34 mouse cellular contexts compared by ENCODE assay signal in genomic region chr11:43012980-43013379, GRCm38 (mm10). TPM values are rescaled to one million over a fixed set of nuclear protein-coding genes. Genes with fewer than 3 reads are reported as not detected.
A peak's percentile ranks its signal among the peaks of the same experiment; 100 is the strongest.
DNase-seq lines count a peak whose midpoint lies in the region; ATAC-seq and TF ChIP-seq lines count a peak whose summit lies in the region.
"Had no signal": no experiment of that assay in that cellular context is flagged by ENCODE, and none has a peak within 500 bp of the region (broad histone marks: within the 10 kb centered on the region; RNA-seq: fewer than 3 reads in every experiment).

No protein-coding gene starts in this region.

- H3K9ac ChIP-seq in hindbrain, embryonic 14.5 days, result no peak overlapping the region
- H3K9ac ChIP-seq in hindbrain, embryonic 11.5 days (ENCODE audit: low read depth, low read length), result no peak overlapping the region
- no peak overlapping the region for H3K9ac ChIP-seq in midbrain, embryonic 16.5 days (ENCODE audit: low read depth, low read length)
- H3K9ac ChIP-seq in midbrain, embryonic 14.5 days (replicated peaks; ENCODE audit: low read length), result no peak overlapping the region
- no peak overlapping the region for H3K9ac ChIP-seq in forebrain, embryonic 14.5 days (ENCODE audit: low read length)
- no peak overlapping the region for H3K9ac ChIP-seq in hindbrain, postnatal 0 days (replicated peaks; ENCODE audit: low read length)
- H3K9ac ChIP-seq in liver, embryonic 12.5 days, result no peak overlapping the region
- H3K9ac ChIP-seq: embryonic facial prominence, embryonic 12.5 days; heart, embryonic 13.5 days; liver, embryonic 13.5 days; stomach, embryonic 15.5 days had no signal

- H3K36me3 ChIP-seq in hindbrain, embryonic 14.5 days (replicated peaks; ENCODE audit: control insufficient read depth, insufficient read depth), result no peaks in the 10 kb centered on the region
- no peaks in the 10 kb centered on the region for H3K36me3 ChIP-seq in hindbrain, embryonic 11.5 days (ENCODE audit: control insufficient read depth, insufficient read depth, low read length)
- H3K36me3 ChIP-seq in midbrain, embryonic 16.5 days (ENCODE audit: control insufficient read depth, insufficient read depth, low read length), result no peaks in the 10 kb centered on the region
- H3K36me3 ChIP-seq in midbrain, embryonic 14.5 days (ENCODE audit: control insufficient read depth, insufficient read depth, low read length), result no peaks in the 10 kb centered on the region
- H3K36me3 ChIP-seq in forebrain, embryonic 14.5 days (ENCODE audit: control insufficient read depth, insufficient read depth, low read length), result no peaks in the 10 kb centered on the region
- H3K36me3 ChIP-seq in hindbrain, postnatal 0 days (ENCODE audit: insufficient read depth, low read length), result no peaks in the 10 kb centered on the region
- H3K36me3 ChIP-seq in liver, embryonic 12.5 days, result no peaks in the 10 kb centered on the region
- H3K36me3 ChIP-seq: embryonic facial prominence, embryonic 12.5 days; heart, embryonic 13.5 days; liver, embryonic 13.5 days; stomach, embryonic 15.5 days had no signal

- WGBS in hindbrain, embryonic 14.5 days, result 62% methylated on average over 4 of the region's 4 CpGs
- WGBS in hindbrain, embryonic 11.5 days, result 80% methylated on average over 4 of the region's 4 CpGs
- WGBS in midbrain, embryonic 16.5 days, result 56% methylated on average over 4 of the region's 4 CpGs
- WGBS in midbrain, embryonic 14.5 days, result 74% methylated on average over 4 of the region's 4 CpGs
- WGBS in forebrain, embryonic 14.5 days, result 56% methylated on average over 4 of the region's 4 CpGs
- 63% methylated on average over 4 of the region's 4 CpGs for WGBS in hindbrain, postnatal 0 days
- WGBS in liver, embryonic 12.5 days (ENCODE audit: insufficient replicate concordance), result 73% methylated on average over 4 of the region's 4 CpGs

- no peaks in the 10 kb centered on the region for H3K9me3 ChIP-seq in hindbrain, embryonic 14.5 days (ENCODE audit: control insufficient read depth, low read length)
- no peaks in the 10 kb centered on the region for H3K9me3 ChIP-seq in hindbrain, embryonic 11.5 days (ENCODE audit: control insufficient read depth, low read length)
- no peaks in the 10 kb centered on the region for H3K9me3 ChIP-seq in midbrain, embryonic 16.5 days (replicated peaks; ENCODE audit: control insufficient read depth, low read length, poor library complexity, severe bottlenecking)
- no peaks in the 10 kb centered on the region for H3K9me3 ChIP-seq in midbrain, embryonic 14.5 days (ENCODE audit: control insufficient read depth, low read length)
- no peaks in the 10 kb centered on the region for H3K9me3 ChIP-seq in forebrain, embryonic 14.5 days (replicated peaks; ENCODE audit: control insufficient read depth, low read length)
- no peaks in the 10 kb centered on the region for H3K9me3 ChIP-seq in hindbrain, postnatal 0 days (ENCODE audit: low read length)
- no peaks in the 10 kb centered on the region for H3K9me3 ChIP-seq in liver, embryonic 12.5 days (replicated peaks)
- H3K9me3 ChIP-seq: embryonic facial prominence, embryonic 12.5 days; heart, embryonic 13.5 days; liver, embryonic 13.5 days; stomach, embryonic 15.5 days had no signal

- peak overlapping the region; percentile 68; the same call in 1 of the 2 replicates for H3K27ac ChIP-seq in hindbrain, embryonic 14.5 days
- H3K27ac ChIP-seq in hindbrain, embryonic 11.5 days (ENCODE audit: low read depth, low read length), result no peak overlapping the region
- peak overlapping the region; percentile 30 for H3K27ac ChIP-seq in midbrain, embryonic 16.5 days (ENCODE audit: low read length)
- H3K27ac ChIP-seq in midbrain, embryonic 14.5 days (replicated peaks; ENCODE audit: low read depth, low read length), result no peak overlapping the region; the same call in 1 of the 2 replicates
- 0 out of 2 replicates have a peak overlapping the region, but pooled peaks have one; percentile 39 for H3K27ac ChIP-seq in forebrain, embryonic 14.5 days (ENCODE audit: low read depth, low read length)
- 0 out of 2 replicates have a peak overlapping the region, but pooled peaks have one; percentile 41 for H3K27ac ChIP-seq in hindbrain, postnatal 0 days
- H3K27ac ChIP-seq in liver, embryonic 12.5 days, result no peak overlapping the region
- H3K27ac ChIP-seq: embryonic facial prominence, embryonic 12.5 days; heart, embryonic 13.5 days; liver, embryonic 13.5 days; stomach, embryonic 15.5 days had no signal

- no peaks in the 10 kb centered on the region; the same call in 1 of the 2 replicates for H3K4me1 ChIP-seq in hindbrain, embryonic 14.5 days (replicated peaks; ENCODE audit: control insufficient read depth, insufficient read depth, low read length)
- H3K4me1 ChIP-seq in hindbrain, embryonic 11.5 days (replicated peaks; ENCODE audit: control insufficient read depth, insufficient read depth, low read length), result no peaks in the 10 kb centered on the region
- peaks cover 8% of the 10 kb centered on the region; the same call in 1 of the 2 replicates for H3K4me1 ChIP-seq in midbrain, embryonic 16.5 days (ENCODE audit: control insufficient read depth, insufficient read depth, low read length)
- H3K4me1 ChIP-seq in midbrain, embryonic 14.5 days (ENCODE audit: control insufficient read depth, insufficient read depth, low read length), result no peaks in the 10 kb centered on the region; the same call in 1 of the 2 replicates
- peaks cover 2% of the 10 kb centered on the region; the same call in 1 of the 2 replicates for H3K4me1 ChIP-seq in forebrain, embryonic 14.5 days (ENCODE audit: control insufficient read depth, insufficient read depth, low read length)
- H3K4me1 ChIP-seq in hindbrain, postnatal 0 days (ENCODE audit: insufficient read depth, low read length), result no peaks in the 10 kb centered on the region
- no peaks in the 10 kb centered on the region for H3K4me1 ChIP-seq in liver, embryonic 12.5 days
- H3K4me1 ChIP-seq: embryonic facial prominence, embryonic 12.5 days; heart, embryonic 13.5 days; liver, embryonic 13.5 days; megakaryocyte, embryonic 14.5 days; stomach, embryonic 15.5 days had no signal

- no peak overlapping the region for H3K4me2 ChIP-seq in hindbrain, embryonic 14.5 days (replicated peaks)
- H3K4me2 ChIP-seq in hindbrain, embryonic 11.5 days (replicated peaks; ENCODE audit: low read depth, low read length), result no peak overlapping the region
- H3K4me2 ChIP-seq in midbrain, embryonic 16.5 days (ENCODE audit: low read length), result no peak overlapping the region
- H3K4me2 ChIP-seq in midbrain, embryonic 14.5 days (ENCODE audit: low read length), result no peak overlapping the region
- no peak overlapping the region for H3K4me2 ChIP-seq in forebrain, embryonic 14.5 days (ENCODE audit: low read length)
- H3K4me2 ChIP-seq in hindbrain, postnatal 0 days (ENCODE audit: low read depth, low read length), result no peak overlapping the region
- no peak overlapping the region for H3K4me2 ChIP-seq in liver, embryonic 12.5 days
- H3K4me2 ChIP-seq: embryonic facial prominence, embryonic 12.5 days; heart, embryonic 13.5 days; liver, embryonic 13.5 days; stomach, embryonic 15.5 days had no signal

- DNase-seq in hindbrain, embryonic 14.5 days (ENCODE audit: low spot score), result no peak
- no peak for DNase-seq in hindbrain, embryonic 11.5 days (ENCODE audit: low spot score)
- no peak for DNase-seq in midbrain, embryonic 14.5 days
- peak; percentile 59 for DNase-seq in forebrain, embryonic 14.5 days (ENCODE audit: low spot score)
- DNase-seq in hindbrain, postnatal 0 days (ENCODE audit: low spot score), result no peak
- DNase-seq in layer of hippocampus, postnatal 10 days (ENCODE audit: low spot score in 2 of 2), result no peak
- DNase-seq: adrenal gland, postnatal 14 days; cerebellum, adult 8-10 months; cerebellum, postnatal 36 days; embryo, embryonic 11 days; gastrocnemius, postnatal 10 days; heart, postnatal 10 days; kidney, adult 9 months; kidney, postnatal 10 days; left cerebral cortex, postnatal 4 days; liver, embryonic 13.5 days; lung, adult 18-20 months; lung, postnatal 4 days; right cerebral cortex, postnatal 25 days had no signal

- no peaks in the 10 kb centered on the region for H3K27me3 ChIP-seq in hindbrain, embryonic 14.5 days (ENCODE audit: control insufficient read depth, insufficient read depth, low read length)
- H3K27me3 ChIP-seq in hindbrain, embryonic 11.5 days (ENCODE audit: control insufficient read depth, insufficient read depth, low read length), result no peaks in the 10 kb centered on the region
- H3K27me3 ChIP-seq in midbrain, embryonic 16.5 days (ENCODE audit: control insufficient read depth, insufficient read depth, low read depth, low read length), result no peaks in the 10 kb centered on the region
- H3K27me3 ChIP-seq in midbrain, embryonic 14.5 days (ENCODE audit: control insufficient read depth, insufficient read depth, low read length), result no peaks in the 10 kb centered on the region
- H3K27me3 ChIP-seq in forebrain, embryonic 14.5 days (replicated peaks; ENCODE audit: control insufficient read depth, insufficient read depth, low read length), result no peaks in the 10 kb centered on the region
- H3K27me3 ChIP-seq in hindbrain, postnatal 0 days (ENCODE audit: insufficient read depth, low read length), result no peaks in the 10 kb centered on the region
- H3K27me3 ChIP-seq in liver, embryonic 12.5 days (replicated peaks), result no peaks in the 10 kb centered on the region
- H3K27me3 ChIP-seq: embryonic facial prominence, embryonic 12.5 days; heart, embryonic 13.5 days; liver, embryonic 13.5 days; megakaryocyte, embryonic 14.5 days; stomach, embryonic 15.5 days had no signal

- H3K4me3 ChIP-seq in hindbrain, embryonic 14.5 days (replicated peaks; ENCODE audit: low read length), result no peak overlapping the region
- no peak overlapping the region for H3K4me3 ChIP-seq in hindbrain, embryonic 11.5 days (ENCODE audit: low read depth, low read length)
- H3K4me3 ChIP-seq in midbrain, embryonic 16.5 days (ENCODE audit: low read depth, low read length), result no peak overlapping the region
- no peak overlapping the region for H3K4me3 ChIP-seq in midbrain, embryonic 14.5 days (replicated peaks; ENCODE audit: low read depth, low read length)
- H3K4me3 ChIP-seq in forebrain, embryonic 14.5 days (ENCODE audit: low read depth, low read length), result no peak overlapping the region
- H3K4me3 ChIP-seq in hindbrain, postnatal 0 days (ENCODE audit: low read length), result no peak overlapping the region
- no peak overlapping the region for H3K4me3 ChIP-seq in liver, embryonic 12.5 days
- H3K4me3 ChIP-seq: embryonic facial prominence, embryonic 12.5 days; heart, embryonic 13.5 days; liver, embryonic 13.5 days; megakaryocyte, embryonic 14.5 days; stomach, embryonic 15.5 days had no signal

- no peak for TF ChIP-seq CTCF in hindbrain, postnatal 0 days (IDR thresholded peaks at IDR 0.05; ENCODE audit: low read depth)

- ATAC-seq in hindbrain, embryonic 14.5 days (ENCODE audit: low FRiP score), result no peak
- ATAC-seq in hindbrain, embryonic 11.5 days (ENCODE audit: low FRiP score), result no peak
- ATAC-seq in midbrain, embryonic 16.5 days, result no peak
- no peak for ATAC-seq in midbrain, embryonic 14.5 days (ENCODE audit: low FRiP score, low TSS enrichment)
- ATAC-seq in forebrain, embryonic 14.5 days, result peak; percentile 65
- ATAC-seq in hindbrain, postnatal 0 days, result no peak
- ATAC-seq in liver, embryonic 12.5 days, result no peak
- ATAC-seq: CD4-positive, CD25-positive, alpha-beta regulatory T cell, adult 4 months; intestine, embryonic 16.5 days; lung, postnatal 0 days had no signal

RNA-seq across cellular contexts. Expression of gene Gm9972, which starts 22.6 kb away (rescaled TPM):
- not detected in 2 replicates for polyA plus RNA-seq in hindbrain, embryonic 14.5 days (2014; fragmentation: Nextera tagmentation; extraction: Ambion mirVana)
- not detected in 2 replicates for polyA plus RNA-seq in hindbrain, embryonic 11.5 days (2014; fragmentation: Nextera tagmentation; extraction: Ambion mirVana)
- polyA plus RNA-seq in midbrain, embryonic 16.5 days (2015; fragmentation: Nextera tagmentation; extraction: Ambion mirVana), result not detected in 2 replicates
- polyA plus RNA-seq in midbrain, embryonic 14.5 days (2014; fragmentation: Nextera tagmentation; extraction: Ambion mirVana), result not detected in 2 replicates
- polyA plus RNA-seq in forebrain, embryonic 14.5 days (2014; fragmentation: Nextera tagmentation; extraction: Ambion mirVana), result not detected in 2 replicates
- total RNA-seq in hindbrain, postnatal 0 days (2014; rRNA removed), result not detected in 2 replicates
- not detected in 2 replicates for polyA plus RNA-seq in hindbrain, postnatal 0 days (2015; fragmentation: Nextera tagmentation; extraction: Ambion mirVana)
- not detected for total RNA-seq in layer of hippocampus, postnatal 10 days (2021)
- polyA plus RNA-seq in liver, embryonic 12.5 days (2016; fragmentation: Nextera tagmentation; extraction: Ambion mirVana), result not detected in 2 replicates
- total RNA-seq: adrenal gland, postnatal 14 days; gastrocnemius, postnatal 10 days; heart, adult 8-10 months; heart, postnatal 10 days; layer of hippocampus, postnatal 25 days; left cerebral cortex, postnatal 4 days; monocyte, adult 5-6 weeks; neutrophil, adult 5-6 weeks had no signal
- polyA plus RNA-seq: CD4-positive, CD25-positive, alpha-beta regulatory T cell, adult 4 months; gonadal fat pad, adult 2 months; heart, embryonic 13.5 days; intestine, embryonic 16.5 days; large intestine, adult 2 months; liver, embryonic 13.5 days; lung, postnatal 0 days had no signal

Comparison
In these comparisons a context has a peak if more than half of its experiments do, and no peak if none do; other contexts are left out.
1. H3K27ac ChIP-seq: peak in hindbrain, embryonic 14.5 days (single experiment), midbrain, embryonic 16.5 days (single experiment), forebrain, embryonic 14.5 days (single experiment) and hindbrain, postnatal 0 days (single experiment); none in hindbrain, embryonic 11.5 days (single experiment), midbrain, embryonic 14.5 days (single experiment) and liver, embryonic 12.5 days (single experiment).